Mouse (Mus musculus): Measurements from ENCODE around the gene Trim56.

Trim56 gene

DNA sequence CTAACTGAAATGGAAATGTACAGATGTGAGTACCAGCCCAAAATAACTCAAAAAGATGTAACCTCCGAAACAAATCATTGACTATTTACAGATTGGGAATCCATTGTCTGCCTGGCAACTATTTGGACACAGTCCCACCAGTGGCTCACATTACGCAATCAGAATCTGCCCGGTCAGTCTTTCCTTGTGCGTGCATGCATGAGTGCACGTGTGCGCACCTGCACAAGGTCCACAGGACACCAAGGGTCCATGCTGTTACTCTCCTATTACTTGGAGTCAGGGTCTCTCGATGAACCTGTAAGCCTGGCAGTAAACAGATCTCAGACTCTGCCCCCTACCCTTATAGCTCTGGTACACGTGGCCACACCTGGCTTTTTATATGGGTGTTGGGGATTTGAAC lies 8.3 kb downstream of the Trim56 start:
- no peak for DNase-seq

DNA sequence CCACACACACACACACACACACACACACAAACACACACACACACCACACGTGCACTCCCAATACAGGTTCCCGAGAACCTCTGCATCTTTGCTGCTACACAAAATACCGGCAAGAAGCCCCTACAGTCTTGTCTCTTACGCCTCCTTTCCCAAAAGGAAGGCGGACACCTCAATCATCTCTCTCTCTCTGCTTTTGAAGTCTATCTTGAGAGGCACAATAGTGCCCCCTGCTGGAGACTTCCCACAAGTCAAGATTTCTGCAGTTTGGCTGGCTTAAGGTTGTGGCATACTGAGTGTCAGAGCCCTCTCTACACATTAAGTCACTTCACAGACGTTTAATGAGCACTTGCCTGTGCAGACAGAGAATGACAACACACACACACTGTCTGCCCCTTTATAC lies 9.0 kb downstream of the Trim56 start:
- peak; percentile 75 to 86 for DNase-seq

DNA sequence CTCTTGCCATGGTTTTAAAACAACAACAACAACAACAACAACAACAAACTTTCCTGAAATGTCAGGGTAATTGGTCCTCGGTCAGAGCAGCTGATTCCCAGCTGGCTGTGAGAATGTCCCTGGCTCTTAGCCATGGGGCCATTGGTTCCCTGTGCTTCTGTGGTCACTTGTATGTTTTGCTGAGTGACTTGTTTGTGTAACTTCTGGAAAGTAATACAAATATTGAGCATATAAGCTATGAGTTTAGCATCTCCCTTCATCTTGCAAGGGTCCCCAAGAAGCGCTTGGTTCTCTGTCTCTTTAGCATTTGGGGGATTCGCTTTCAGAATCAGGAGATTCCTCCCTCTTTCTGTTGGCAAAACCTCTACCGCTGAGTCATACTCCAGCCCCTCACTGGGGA lies 9.6 kb downstream of the Trim56 start:
- no peak for DNase-seq

DNA sequence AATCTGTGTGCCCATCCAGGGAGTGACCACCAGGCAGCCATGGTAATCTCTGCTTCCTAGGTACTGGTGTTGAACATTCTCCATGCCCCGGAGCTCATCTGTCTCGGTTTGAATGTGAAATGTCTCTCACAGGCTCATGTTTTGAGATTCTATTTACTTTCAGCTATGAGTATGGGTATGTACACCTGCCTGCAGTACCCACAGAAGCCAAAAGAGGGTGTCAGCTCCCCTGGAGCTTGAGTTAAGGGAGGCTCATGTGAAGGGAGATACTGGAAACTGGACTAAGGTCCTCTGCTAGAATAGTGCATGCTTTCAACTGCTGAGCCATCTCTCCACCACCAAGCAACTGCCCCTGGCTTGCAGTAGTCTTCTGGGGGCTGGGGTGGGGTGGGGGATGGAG lies 12.0 kb downstream of the Trim56 start:
- DNase-seq = no peak

GRCm38 (mm10) chr5:137102575-137103522 lies 13.2 kb downstream of the Trim56 start:
- no peak for DNase-seq

GRCm38 (mm10) chr5:137102078-137102477 lies 13.9 kb downstream of the Trim56 start:
- no peak for DNase-seq

- DNase-seq = no peak
These were observed 15.3 kb downstream of the Trim56 start for GRCm38 (mm10) chr5:137100660-137101059.

DNA sequence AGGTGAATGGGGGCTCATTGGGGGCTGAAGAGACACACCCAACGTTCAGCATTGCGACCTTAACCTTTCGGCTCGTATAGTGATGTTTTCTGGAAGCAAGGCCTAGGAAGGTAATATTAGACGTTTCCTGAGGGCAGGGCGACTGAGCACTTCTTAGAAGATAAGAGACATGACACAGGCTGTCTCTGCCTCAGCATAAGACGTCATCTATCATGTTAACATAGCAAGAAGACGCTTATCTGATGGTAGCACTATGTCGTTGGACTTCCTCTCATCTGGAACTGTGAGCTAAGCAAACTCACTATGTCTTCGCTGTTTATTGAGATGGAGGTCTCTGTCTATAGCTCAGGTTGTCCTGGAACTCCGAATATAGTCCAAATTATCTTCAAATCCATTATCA lies 17.6 kb downstream of the Trim56 start:
- DNase-seq = no peak

DNA sequence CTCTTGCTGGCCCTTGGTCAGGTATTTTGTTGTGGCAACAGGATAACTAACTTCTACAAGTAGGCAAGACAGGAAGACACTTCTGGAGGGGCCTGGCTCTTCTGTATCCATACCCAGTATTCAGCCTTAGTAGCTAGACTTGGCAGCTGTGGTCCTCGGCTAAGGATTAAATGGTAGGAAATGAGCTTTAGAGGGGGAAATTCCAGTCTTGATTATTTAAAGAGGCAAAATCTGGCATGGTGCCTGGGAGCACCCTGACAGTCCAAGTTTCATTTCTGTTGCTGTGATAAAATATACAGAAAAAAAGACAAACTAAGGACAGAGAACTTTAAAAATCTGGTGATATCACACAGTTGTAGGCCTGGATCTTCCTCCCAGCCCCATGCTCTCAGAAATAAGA lies 20.0 kb downstream of the Trim56 start:
- no peak for DNase-seq

DNA sequence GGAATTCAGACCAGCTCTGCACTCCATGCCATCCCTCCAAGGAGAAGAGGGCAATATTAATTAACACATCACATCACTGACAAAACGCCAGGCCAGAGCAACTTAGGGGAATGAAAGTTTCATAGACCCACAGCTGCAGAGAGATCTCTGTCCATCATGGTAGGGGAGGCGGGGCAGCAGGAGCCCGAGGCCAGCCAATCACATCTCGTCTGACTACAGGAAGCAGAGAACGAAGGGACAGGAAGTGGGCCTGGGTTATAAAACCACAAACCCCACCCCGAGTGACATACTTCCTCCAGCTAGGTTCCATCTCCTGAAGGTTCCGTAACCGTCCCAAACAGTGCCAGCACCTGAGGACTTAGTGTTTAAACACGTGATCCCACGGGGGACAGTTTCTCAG lies 20.9 kb downstream of the Trim56 start:
- DNase-seq = no peak

- no peak for DNase-seq
These were observed 22.3 kb downstream of the Trim56 start for GRCm38 (mm10) chr5:137093720-137094119.

GRCm38 (mm10) chr5:137091560-137091959 lies 24.4 kb downstream of the Trim56 start:
- no peak for DNase-seq

DNA sequence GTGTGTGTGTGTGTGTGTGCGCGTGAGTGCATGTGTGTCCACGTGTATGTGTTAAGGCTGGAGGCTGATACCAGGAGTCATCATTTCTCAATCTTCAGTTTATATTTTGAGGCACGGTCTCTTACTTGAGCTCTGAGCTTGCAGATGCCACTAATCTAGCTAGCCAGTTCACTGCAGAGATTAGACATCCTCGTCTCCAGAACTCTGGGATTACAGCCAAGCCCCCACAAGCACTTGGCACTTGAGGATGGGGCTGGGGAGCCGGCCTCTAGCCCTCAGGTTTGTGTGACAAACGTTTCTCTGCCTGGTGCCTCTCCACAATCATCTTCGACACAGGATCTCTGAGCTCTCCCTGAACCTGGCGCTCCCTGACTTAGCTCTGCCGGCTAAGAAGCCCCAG lies 25.1 kb downstream of the Trim56 start:
- DNase-seq = no peak

- no peak for DNase-seq
These were observed 28.6 kb downstream of the Trim56 start for GRCm38 (mm10) chr5:137087410-137087809.

GRCm38 (mm10) chr5:137085731-137086130 lies 30.3 kb downstream of the Trim56 start:
- DNase-seq = no peak

DNA sequence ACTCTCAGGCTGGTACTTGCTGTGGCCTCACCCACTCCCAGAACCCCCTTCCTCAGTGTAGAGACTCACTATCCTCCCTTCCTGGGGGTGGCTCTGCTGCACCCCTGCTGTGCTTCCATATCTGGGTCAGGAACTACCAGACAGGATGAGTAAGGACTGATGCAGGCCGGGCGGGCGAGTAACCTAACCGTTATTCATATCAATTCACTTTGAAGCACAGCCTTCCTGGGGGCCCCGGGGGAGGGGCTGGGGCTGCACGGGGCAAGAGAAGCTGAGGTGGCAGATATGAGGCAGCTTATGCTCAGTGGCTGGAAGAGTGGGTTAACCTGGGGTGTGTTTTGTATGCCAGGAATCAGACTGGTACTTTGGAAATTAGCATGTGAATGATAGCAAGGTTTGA lies 31.0 kb downstream of the Trim56 start:
- no peak for DNase-seq

DNA sequence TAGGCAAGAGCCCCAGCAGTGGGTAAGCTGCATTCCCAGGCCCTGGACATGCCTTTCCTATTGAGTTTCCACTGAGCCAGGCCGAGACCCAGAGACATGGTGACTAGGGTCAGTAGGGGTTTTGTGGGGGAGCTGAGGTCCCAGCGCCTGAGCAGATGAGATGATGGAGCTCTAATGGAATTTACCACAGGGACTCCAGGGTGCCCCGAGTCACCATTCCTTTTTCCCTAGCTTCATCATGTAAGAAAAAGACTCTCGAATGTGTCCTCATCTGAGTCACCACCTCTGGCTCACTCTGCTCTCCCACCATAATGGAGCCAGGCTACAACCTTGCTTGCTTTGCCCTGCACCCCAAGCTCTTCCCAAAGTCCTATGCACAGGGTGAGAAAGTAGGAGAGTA lies 33.0 kb downstream of the Trim56 start:
- DNase-seq = no peak

- DNase-seq = no peak
These were observed 36.2 kb downstream of the Trim56 start for GRCm38 (mm10) chr5:137079849-137080248.

DNA sequence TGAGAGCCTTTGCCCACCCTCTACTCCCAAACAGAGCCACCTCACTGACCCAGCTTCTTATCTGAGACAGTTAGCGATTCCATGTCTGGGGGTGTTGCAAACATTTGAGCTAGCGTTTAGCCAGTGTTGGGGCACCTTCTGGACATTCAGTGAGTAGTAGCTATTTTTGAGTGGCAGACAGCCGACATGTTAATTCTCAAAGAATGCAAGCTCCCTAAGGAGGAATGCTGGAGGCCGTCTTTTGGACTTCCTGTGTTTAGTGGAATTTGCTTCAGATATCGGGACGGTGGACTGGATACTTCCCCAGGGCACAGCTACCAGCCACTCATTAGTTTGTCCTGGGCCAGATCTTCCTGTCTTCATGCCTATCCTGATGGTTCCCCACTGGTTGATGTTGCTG lies 37.4 kb downstream of the Trim56 start:
- no peak for DNase-seq

DNA sequence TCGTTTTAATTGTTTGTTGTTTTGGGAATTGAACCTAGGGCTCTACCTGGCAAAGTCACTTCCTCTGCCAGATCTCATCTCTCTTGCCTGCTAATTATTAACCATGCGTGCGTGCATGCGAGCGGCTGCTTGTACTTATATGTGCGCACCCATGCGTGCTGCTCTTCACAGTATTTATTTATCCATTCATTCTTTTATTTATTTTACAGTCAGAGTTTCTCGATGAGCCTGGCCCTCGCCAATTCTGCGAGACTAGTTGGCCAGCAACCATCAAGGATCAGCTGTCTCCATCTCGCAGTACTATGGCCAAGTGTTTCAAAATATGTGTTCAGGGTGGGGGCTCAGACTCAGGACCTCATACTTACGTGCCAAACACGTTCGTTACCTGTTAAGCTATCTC lies 38.0 kb downstream of the Trim56 start:
- no peak for DNase-seq

GRCm38 (mm10) chr5:137077187-137077586 lies 38.8 kb downstream of the Trim56 start:
- no peak for DNase-seq

DNA sequence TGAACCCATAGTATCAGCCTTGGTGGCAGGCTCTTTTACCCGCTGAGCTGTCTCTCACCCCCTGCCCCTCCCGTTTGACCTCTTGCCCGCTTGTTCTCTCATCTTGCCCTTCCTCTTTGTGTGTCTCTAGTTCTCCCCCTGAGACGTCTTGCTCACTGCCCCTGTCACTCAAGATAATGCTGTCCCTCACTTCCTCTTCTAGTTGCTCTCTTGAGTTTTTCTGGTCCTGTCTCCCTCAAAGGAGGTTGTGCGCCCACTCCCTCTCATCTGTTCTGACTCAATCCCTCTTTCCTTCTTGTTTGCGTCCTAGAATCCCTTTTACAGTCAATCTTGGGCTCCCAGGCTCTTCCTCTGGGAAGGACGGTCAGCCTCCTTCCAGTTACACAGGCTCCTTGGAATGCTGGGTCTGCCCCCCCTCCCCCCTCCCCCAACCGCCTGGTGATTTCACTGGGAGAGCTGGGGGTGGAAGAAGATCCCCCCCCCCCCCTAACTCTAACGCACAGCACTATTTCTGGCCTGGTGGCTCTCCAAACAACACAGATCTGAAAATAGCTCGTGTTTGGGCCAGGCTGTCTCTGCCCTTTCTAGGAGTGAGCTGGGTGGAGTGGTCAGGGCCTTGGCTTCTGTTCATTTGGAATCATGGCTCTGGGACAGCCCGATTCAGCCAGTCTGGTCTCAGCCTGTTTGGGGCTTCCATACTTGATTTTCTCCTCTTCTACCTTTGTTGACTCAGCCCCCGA lies 39.6 kb downstream of the Trim56 start:
- DNase-seq = peak; percentile 12 to 14

GRCm38 (mm10) chr5:137075726-137076125 lies 40.3 kb downstream of the Trim56 start:
- peak; percentile 44 to 55 for DNase-seq

GRCm38 (mm10) chr5:137074191-137074651 lies 41.8 kb downstream of the Trim56 start:
- DNase-seq = no peak
